Mouse (Mus musculus): Measurements from ENCODE around the gene Brd3.

Brd3 gene

DNA sequence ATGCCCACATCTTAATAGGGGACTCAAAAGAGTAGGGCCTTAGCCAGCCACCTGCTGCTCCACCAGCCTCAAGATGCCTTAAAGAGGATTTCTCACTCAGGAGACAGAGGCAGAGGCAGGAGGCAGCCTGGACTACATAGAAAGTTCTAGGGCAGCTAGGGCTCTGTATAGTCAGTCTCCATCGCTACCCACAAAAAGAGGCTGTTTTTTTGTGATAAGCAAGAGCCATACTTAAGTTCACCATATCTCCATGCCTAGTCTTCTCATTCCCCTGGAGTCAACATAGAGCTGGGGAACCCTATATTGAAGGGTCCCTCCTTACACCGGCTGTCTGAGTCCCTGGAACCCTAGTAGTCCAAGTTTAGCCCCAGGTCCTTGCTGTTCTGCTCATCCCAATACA, 36.9 kb downstream of the Brd3 start:
- DNase-seq (ENCODE audit: low spot score in 2 of 2) = no peak

GRCm38 (mm10) chr2:27469991-27470355, 37.5 kb downstream of the Brd3 start:
- DNase-seq (ENCODE audit: low spot score in 2 of 2) = no peak

GRCm38 (mm10) chr2:27469292-27469990, 38.0 kb downstream of the Brd3 start:
- no peak for DNase-seq (ENCODE audit: low spot score in 2 of 2)

- DNase-seq (ENCODE audit: low spot score in 2 of 2) = no peak
Measured at GRCm38 (mm10) chr2:27462901-27463300, 44.6 kb downstream of the Brd3 start.

- no peak for DNase-seq (ENCODE audit: low spot score in 2 of 2)
Measured at GRCm38 (mm10) chr2:27461881-27462660, 45.4 kb downstream of the Brd3 start.

- no peak for DNase-seq (ENCODE audit: low spot score in 2 of 2)
Measured at GRCm38 (mm10) chr2:27460651-27461050, 46.8 kb downstream of the Brd3 start.

DNA sequence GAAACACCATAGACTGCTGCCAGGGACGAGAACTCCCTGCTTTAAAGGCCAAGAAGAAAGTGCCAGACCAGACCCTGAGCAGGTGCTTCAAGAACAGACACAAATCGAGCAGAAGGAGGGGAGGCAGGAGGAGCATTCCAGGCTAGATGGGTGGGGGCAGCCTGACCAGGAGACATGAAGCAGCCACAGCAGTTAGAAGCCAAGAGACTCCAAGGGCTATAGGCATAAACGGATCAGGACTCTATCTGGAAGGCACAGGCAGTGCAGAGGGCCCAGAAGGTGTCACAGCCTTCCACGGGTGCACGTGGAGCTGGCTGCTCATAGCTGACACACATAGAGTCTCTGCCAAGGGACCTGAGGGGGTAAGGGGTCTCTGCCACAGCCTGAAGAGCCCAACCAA, 47.3 kb downstream of the Brd3 start:
- no peak for DNase-seq (ENCODE audit: low spot score in 2 of 2)

DNA sequence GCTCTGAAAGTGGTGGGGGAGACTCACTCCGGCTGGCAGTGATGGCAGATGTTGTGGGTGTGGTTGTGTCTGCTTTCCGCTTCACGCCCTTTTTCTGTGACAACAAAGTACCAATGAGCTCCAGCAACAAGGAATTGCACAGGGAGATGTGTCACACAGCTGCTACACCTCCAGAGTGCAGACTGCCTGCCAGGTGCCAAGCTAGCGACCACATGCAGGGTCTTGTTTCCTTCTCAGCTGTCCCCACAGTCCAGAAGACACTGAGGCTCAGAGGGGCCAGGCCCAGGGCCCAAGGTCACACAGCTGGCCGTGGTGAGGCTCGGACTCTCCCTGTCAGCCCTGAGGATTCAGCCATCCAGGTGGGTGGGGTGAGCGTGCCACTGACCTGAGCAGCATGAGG, 47.7 kb downstream of the Brd3 start:
- no peak for DNase-seq (ENCODE audit: low spot score in 2 of 2)

DNA sequence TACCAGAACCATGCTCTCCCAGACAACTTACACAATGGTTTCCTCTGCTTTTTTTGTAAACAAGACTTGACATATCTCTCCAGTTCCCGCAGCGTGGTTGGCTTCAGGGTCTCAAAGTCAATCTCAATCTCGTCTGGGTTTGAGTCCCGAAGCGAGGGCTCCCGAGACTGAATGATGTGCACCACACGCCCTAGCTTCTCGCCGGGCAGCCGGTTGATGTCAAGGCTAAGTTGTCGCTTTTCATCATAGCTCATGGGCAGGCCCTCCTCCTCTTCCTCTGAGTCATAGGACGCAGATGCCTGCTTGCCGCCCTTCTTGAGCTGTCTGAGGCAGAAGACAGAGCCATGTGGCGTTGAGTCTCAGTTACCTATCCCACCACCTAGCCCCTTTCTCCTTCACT, 57.2 kb downstream of the Brd3 start:
- DNase-seq (ENCODE audit: low spot score in 2 of 2) = no peak

GRCm38 (mm10) chr2:27447782-27448181, 59.7 kb downstream of the Brd3 start:
- DNase-seq (ENCODE audit: low spot score in 2 of 2) = no peak

- no peak for DNase-seq (ENCODE audit: low spot score in 2 of 2)
Measured at GRCm38 (mm10) chr2:27446812-27447211, 60.6 kb downstream of the Brd3 start.

- no peak for DNase-seq (ENCODE audit: low spot score in 2 of 2)
Measured at GRCm38 (mm10) chr2:27445910-27446309, 61.6 kb downstream of the Brd3 start.

DNA sequence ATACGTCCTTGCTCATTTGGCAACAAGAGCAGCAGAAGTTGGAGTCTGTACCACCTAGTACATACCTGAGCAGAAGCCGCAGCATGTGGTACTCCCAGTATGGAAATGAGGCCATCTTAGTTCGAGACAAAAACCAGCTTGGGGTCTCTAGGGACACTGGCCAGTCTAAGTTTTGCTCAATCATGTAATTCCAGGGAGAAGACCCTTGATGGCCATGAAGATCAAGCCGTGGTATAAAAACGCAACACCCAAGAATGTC, 64.1 kb downstream of the Brd3 start:
- DNase-seq (ENCODE audit: low spot score in 2 of 2) = no peak

- no peak for DNase-seq (ENCODE audit: low spot score in 2 of 2)
Measured at GRCm38 (mm10) chr2:27442708-27443449, 64.6 kb downstream of the Brd3 start.

DNA sequence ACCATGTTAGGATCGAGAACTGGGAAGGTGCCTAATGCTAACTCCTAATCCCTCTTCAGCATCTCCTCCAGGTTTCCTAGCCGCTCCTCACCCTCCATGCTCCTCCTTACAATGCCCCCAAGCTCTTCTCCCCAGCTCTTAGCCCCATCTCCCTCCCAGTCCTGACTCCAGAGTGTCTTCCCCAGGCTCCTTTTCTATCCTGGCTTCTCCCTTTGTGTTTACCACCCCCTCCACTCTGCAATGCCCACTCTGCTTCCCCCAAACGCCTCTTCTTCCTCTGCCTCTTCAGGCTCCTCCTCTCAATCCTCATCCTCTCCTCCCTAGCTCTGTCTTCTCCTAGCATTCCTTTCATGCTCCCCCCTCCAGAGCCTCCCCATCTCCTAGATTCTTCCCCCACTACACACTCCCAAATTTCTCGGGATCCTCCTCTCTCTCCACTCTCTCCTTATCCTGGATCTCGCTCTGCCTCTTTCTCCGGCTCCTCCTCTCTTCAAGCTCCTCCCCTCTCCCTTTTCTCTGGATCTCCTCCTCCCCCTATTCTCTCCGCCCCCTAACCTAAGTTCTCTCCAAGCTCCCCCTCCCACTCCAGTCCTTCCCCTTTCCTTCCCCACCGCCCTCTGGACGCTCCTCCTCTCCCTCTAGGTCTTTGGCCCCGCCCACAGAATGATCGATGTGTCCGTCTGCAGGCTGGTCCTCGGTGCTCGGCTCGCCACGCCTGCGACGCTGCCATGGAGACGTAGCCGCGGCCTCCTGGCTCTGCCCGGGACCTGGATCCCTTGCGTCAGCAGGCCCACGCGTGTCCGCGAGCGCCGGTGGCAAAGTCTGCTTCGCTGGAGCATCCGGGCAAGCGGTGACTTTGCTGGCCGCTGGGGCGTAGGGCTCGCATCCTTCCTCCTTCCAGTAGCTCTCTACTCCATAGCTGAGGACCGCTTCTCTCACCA, 65.4 kb downstream of the Brd3 start, which contains the start of gene Brd3os:
Gene Brd3os, plus strand, starts transcription at position 558 of the 941 bp plus-strand sequence.
- peak; percentile 91 to 94 for DNase-seq (ENCODE audit: low spot score in 2 of 2)

DNA sequence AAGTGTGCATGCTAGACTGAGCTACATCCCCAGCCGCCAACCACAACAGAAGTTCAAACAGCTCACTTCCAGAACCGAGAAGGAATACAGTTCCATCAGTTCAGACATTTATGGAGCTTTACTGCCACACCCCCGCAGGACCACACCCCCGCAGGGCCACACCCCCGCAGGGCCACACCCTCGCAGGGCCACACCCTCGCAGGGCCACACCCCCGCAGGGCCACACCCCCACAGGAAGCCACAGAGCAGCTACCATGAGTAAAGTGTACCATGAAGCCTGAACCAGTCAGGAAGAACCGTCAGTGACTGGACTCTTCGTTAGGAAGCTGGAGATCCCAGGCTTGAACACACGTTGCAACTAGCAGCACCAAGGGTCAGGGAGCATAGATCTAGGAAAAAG, 69.2 kb downstream of the Brd3 start:
- no peak for DNase-seq (ENCODE audit: low spot score in 2 of 2)

DNA sequence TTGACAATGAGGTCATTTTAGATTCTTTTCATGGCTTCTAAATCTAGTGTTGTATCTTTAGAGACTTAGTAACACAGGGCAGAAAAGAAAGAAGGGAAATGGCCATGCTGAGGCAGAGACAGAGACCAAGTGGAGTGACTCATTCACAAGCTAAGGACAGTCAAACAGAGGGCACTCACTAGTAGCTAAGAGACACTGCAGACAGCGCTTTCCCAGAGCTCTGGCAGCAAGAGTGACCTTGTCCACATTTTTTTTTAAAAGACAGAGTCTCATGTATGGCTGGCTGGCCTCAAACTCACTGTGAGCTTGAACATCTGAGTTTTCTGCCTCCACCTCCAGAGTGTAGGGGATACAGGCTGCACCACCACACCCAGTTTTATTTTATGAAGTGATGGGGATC, 69.6 kb downstream of the Brd3 start:
- DNase-seq (ENCODE audit: low spot score in 2 of 2) = no peak

DNA sequence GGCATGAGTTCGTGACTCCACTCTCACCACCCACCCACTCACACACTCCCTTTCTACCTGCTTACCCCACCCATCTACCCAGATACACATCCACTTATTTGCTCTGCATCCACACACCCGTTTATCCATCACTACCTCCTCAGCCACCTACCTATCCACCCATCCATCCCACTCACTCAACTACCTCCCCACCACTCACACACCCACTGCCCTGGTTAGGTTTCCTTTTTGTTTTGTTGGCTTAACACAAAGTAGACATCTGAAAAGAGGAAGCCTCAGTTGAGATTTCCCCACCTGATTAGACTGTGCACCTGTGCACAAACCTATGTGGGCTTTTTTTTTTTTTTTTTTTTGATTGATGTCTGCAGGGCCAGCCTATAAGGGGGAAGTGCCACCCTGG, 74.9 kb downstream of the Brd3 start:
- DNase-seq (ENCODE audit: low spot score in 2 of 2) = no peak

- no peak for DNase-seq (ENCODE audit: low spot score in 2 of 2)
Measured at GRCm38 (mm10) chr2:27430621-27431020, 76.8 kb downstream of the Brd3 start.

GRCm38 (mm10) chr2:27428071-27428470, 79.4 kb downstream of the Brd3 start:
- peak; percentile 71 to 83 for DNase-seq (ENCODE audit: low spot score in 2 of 2)

GRCm38 (mm10) chr2:27426855-27427457, 80.5 kb downstream of the Brd3 start, which contains the start of gene Vav2:
Gene Vav2 (minus strand): TSS chr2:27427033.
- DNase-seq (ENCODE audit: low spot score in 2 of 2) = peak; percentile 90 to 92
